Mouse (Mus musculus): ENCODE measurements at regions not wholly inside any gene's neighbourhood (a gene's known extent, or its start where the extent isn't known, plus 50 kb on each side); places are given as distances from the start of the nearest gene placed in this dataset.

GRCm38 (mm10) chr2:147814231-147814630, 232.5 kb downstream of the Foxa2 start:
- intact Hi-C loops (cut with DNase I): no loop called here

DNA sequence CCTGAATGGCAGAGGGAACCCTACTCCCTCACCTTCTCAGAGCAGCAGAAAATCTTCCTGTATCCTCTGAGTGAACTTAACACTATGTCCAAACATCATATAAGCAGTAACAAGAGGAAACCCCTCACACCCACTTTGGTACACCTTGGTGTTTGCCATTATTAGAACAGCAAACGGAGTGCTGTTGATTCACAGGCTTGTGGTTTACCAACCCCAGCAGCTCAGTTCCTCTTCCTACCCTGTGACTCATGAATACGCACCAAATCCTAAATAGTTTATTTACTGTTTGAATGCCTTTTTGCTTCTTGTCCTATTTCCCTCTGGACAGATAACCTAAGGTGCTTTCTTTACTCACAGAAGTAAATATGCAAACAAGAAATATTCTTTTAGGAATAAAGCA, 233.3 kb downstream of the Foxa2 start:
- intact Hi-C loops (cut with DNase I): no loop called here

- intact Hi-C loops (cut with DNase I): loop anchor here (2.0 kb wide), 1 partner anchor 241 kb away; no protein-coding TSS in a partner anchor
These were observed 238.6 kb downstream of the Foxa2 start for GRCm38 (mm10) chr2:147808036-147808675.

DNA sequence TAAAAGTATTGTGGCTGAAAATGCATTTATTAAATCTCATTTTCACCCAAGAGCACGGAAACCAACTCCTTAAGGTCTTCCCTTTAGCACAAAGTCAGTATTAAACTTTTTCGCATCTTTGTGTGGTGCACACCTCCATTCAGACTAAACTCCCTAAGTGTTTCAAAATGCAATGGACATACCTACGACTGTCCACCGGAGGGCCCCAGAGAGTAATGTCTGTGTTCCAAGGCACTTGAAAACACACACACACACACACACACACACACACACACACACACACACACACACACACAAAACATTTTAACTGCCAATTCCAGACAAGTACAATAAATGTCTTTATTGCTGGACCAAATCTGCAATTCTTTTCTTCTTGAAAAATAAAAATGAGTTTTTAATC, 243.7 kb downstream of the Foxa2 start:
- intact Hi-C loops (cut with DNase I): no loop called here

DNA sequence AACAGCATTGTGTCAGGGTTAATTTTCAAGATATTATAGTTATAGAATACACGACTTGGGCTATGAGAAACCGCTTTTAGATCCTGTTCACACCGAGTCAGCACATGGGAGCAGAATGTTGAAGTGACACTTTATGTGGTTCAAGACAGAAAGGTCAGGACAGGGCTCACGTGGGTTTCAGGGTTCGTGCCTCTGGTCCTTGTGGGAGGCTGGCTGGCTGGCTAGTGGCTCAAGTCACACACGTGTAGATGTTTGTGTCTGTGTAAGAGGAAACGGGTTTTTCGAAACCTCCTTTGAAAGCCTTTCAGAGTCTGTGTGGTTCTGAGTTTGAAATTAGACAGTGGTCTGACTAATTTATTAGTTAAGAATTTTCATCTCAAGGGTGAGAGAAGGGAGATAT, 255.3 kb downstream of the Foxa2 start:
- intact Hi-C loops (cut with DNase I): no loop called here

GRCm38 (mm10) chr2:147789877-147790276, 256.9 kb downstream of the Foxa2 start:
- intact Hi-C loops (cut with DNase I): no loop called here

GRCm38 (mm10) chr2:147789268-147789667, 257.5 kb downstream of the Foxa2 start:
- intact Hi-C loops (cut with DNase I): no loop called here

- intact Hi-C loops (cut with DNase I): no loop called here
These were observed 258.8 kb downstream of the Foxa2 start for GRCm38 (mm10) chr2:147788001-147788400.

GRCm38 (mm10) chr2:147782496-147782895, 264.3 kb downstream of the Foxa2 start:
- intact Hi-C loops (cut with DNase I): no loop called here

GRCm38 (mm10) chr2:147776316-147776715, 270.5 kb downstream of the Foxa2 start:
- intact Hi-C loops (cut with DNase I): no loop called here

GRCm38 (mm10) chr2:147772579-147772978, 274.2 kb downstream of the Foxa2 start:
- intact Hi-C loops (cut with DNase I): no loop called here

DNA sequence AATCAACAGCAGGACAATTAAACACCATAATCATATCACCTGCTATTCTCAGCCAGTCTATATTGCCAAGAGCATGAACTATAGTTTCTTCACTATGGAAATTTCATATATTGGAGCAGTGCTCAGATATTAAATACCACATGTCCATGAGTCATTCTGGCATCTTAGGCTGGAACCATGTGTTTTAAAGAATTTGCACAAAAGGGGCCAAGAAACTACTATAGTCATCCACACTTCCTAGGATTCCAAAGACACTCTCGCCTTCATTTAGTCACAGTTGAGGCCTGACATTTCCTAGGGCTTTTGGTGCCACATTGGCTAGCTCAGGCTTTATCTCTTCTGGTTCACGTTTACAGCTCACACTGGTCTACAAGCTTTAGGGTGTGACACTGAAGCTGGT, 293.7 kb downstream of the Foxa2 start:
- intact Hi-C loops (cut with DNase I): no loop called here

GRCm38 (mm10) chr2:147751831-147752230, 294.9 kb downstream of the Foxa2 start:
- intact Hi-C loops (cut with DNase I): no loop called here

GRCm38 (mm10) chr2:147748006-147748405, 298.8 kb downstream of the Foxa2 start:
- intact Hi-C loops (cut with DNase I): no loop called here

GRCm38 (mm10) chr2:147743908-147744307, 302.9 kb downstream of the Foxa2 start:
- intact Hi-C loops (cut with DNase I): no loop called here

- intact Hi-C loops (cut with DNase I): loop anchor here (5.0 kb wide), 2 partner anchors 306 to 356 kb away; no protein-coding TSS in a partner anchor
These were observed 308.4 kb downstream of the Foxa2 start for GRCm38 (mm10) chr2:147738307-147738872.

DNA sequence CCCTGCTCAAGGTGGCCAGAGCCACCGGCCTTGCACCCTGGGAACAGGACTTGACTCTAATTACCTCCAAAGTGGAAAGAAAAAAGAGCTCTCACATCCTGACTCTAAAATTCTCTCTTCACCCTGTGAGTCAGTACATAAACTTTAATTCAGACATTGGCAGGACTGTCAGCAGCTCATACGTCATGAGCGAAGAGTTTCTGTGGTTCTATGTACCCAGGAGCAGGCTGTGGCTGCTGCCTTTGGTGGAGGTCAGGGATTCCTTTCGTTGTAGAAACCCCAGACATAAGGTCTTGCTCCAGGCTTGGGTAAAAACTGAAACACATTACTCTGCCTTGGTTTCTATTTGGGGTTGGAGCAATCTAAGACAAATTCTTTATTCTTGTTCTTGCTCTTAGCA, 319.4 kb downstream of the Foxa2 start:
- intact Hi-C loops (cut with DNase I): no loop called here

GRCm38 (mm10) chr2:147718936-147719335, 327.8 kb downstream of the Foxa2 start:
- intact Hi-C loops (cut with DNase I): no loop called here

GRCm38 (mm10) chr2:147717484-147717947, 329.3 kb downstream of the Foxa2 start:
- intact Hi-C loops (cut with DNase I): no loop called here

GRCm38 (mm10) chr2:147715791-147716190, 331.0 kb downstream of the Foxa2 start:
- intact Hi-C loops (cut with DNase I): no loop called here

DNA sequence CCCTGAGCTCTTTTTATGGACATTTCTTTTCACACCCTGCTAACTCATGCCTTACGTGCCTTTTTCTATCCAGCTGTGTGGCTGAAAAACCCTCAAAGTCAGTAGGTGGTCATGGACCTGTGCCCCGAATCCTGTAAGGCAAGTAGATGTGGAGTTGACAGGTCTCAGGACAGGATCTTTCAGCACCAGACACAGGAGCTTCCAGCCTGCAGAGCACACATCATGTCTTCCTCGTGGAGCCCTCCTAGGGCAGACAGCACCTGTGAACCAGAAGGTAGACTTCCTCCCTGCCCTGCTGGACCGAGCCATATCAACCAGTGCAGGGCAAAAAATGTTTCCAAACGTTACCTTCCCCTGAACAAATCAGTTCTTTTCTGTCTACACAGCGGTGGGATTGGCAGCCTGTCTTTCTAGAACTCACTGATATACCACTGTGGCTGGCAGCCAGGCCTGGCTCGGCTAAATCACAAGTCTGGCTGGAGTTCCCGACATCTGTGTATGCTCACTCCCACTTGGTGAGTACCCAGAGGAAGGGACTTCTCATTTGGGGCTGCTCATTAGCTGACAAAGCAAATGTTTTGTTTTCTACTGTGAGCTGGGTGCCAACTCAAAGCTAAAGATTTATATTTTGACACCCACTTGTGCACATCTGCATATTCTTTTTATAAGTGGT, 336.0 kb downstream of the Foxa2 start:
- intact Hi-C loops (cut with DNase I): no loop called here

DNA sequence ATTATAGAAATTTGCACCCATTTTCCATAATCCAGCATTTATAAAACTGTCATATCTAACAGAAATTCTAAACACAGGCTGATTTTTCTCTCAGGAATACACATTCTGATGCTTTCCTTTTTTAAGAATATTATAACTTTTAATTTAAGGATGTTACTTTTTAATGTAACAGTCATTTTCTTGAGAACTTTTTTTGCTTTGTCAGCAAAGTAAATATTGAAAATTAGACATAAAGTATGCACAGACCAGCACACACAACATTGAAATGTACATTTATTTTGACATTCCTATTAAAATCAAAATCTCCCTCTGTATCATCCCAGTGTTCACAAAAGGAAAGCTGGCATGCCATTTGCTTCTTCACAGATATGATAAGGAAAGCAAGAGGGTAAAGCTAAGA, 337.0 kb downstream of the Foxa2 start:
- intact Hi-C loops (cut with DNase I): no loop called here

DNA sequence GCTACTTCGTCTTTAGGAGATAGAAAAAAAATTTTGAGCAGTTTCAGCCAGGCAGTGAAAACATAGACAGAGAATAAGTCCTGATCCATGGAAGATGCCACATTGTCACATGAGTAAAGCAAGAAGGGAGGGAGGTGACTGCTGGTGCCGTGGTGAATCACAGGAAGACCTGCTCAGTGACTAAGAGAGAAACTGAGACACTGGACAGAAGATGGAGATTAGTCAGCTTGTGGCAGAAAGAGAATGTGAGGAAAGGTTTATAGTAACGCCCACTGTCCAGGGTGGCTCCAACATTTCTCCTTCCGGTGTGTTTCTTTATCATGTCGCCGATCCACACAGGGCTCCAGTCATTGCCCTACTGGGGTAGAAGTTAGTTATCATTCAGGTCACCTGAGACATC, 339.6 kb downstream of the Foxa2 start:
- intact Hi-C loops (cut with DNase I): no loop called here
